Mouse (Mus musculus) adrenal gland, adult (tissue): ENCODE data around the gene Epp13.
"Not testable (repeated sequence)": the region's sequence is repeated elsewhere in the genome, so short reads cannot be mapped to it uniquely, and the experiment has no call there.

Experiments
- DNase-seq, 2 experiments: peaks; one replicate each; pipeline ENCODE4 v3.0.0; 2022 to 2023; ENCODE audit warnings: low spot score in 1 of 2; ENCODE audit not compliant: inconsistent age in 2 of 2

The Epp13 gene

DNA sequence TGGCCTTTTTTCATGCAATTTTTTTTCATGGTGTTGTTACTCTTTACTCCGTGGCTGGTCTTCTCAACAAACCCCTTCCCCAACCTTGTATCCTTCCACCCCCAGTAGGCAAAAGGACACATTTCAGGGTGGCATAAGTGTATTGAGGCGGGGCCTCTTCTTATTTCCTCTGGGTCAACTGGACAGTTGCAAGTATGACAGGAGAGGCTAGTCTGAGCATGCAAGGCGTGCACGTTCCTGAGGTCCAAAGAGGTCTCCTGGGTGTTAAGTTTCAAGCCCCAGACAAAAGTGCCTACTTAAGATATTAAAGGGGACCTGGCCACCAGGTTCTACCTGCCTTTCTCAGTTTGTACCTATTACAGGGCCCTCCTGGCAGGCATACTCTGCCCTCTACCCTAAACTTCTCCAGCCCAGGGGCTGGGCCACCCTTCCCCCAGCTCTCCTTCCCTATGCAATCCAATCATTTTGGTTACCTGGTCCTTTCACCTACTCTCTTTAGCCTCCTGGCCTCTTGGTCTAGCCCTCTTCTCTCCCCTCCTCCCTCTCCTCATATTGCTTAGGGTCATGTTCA lies 32.0 kb downstream of the Epp13 start:
- DNase-seq: peak; percentile 13 to 38

DNA sequence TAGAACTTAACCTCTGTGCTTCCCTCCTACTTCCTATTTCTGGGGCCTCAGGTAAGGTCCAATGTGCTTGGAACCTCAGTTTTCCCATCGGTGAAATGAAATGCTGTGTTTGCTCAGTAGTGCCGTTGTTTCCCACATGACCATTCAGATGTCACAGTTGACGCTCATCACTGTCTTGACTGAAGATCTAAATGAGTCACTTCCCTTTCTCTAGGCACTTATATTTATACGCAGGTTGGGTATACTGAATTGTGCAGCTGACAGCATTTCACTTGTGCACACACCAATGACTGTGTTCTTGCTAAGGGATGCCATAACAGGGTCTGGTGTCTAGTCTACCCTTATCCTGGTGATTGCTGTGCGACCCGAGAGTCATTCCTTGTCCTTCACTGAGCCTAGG lies 32.9 kb downstream of the Epp13 start:
- no peak for DNase-seq

DNA sequence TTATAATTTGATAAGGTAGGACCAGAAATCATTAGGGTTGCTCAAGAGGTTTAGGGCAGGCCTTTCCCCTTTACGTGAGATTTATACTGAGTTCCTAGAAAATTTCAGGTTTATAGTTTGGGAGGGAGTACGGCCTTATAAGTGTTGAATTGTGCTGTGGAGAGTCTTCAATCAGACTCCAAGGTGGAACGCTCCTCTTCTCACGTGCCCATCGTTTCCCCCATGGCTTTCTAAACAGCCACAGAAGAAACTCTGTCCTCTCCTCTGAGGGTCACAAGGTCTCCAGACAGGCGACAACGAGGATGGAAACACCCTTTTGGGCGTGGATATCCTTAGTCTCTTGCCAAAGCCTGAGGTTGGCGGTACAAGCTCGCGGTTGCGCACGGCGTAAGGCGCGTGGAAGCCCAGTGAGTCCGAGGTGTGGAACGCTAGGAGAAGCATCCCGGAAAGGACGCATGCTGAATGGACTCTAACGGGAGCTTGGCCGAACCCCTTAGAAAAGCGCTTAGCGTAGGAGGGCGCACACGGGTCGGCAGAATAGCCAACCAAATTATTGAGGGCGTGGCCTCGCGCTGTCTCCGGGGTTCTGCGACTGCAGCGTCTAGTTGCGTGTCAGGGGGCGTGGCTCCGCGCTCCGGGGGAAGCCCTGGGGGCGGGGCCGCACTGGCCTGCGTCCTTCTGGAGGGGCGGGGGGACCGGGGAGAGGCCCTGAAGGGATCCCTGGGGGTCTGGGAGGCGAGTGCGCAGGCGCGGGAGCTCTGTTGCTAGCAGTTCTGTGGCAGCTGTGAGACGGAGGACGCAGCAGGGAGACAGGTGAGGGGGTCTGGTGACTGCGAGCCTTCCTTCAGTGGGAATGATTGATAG lies 33.6 kb downstream of the Epp13 start, which contains the start of gene Zfp667:
Gene Zfp667 (plus strand): TSS at position 738 of the 864 bp plus-strand sequence.
- DNase-seq: peak; percentile 99

DNA sequence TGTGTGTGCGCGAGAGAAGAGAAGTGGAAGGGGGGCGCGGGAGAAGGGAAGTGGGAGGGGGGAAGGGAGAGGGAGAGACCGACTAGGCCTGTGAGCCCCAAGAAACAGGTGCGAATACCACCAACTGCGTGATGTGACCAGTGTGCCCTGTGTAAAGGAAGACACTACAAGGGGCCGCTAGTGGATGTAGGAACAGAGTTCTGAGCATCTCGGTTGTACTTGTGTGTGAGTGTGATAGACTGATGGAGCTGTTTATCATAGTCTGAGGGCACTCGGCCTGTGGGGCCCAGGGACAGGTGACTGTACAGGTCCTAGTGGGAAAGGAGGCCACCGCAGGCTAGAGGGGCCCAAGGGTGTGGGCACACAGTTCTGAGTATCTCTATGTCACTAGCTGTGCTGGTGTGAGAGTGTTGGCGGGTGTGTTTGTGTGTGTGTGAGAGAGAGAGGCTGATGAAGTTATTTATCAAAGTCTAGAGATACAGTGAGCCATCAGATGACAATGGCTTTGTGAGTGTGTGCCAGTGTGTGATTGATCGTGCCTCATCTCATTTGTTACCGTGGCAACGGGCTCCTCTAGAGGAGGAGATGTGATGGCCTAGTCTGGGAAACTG lies 34.5 kb downstream of the Epp13 start:
- DNase-seq: peak; percentile 37 to 65

DNA sequence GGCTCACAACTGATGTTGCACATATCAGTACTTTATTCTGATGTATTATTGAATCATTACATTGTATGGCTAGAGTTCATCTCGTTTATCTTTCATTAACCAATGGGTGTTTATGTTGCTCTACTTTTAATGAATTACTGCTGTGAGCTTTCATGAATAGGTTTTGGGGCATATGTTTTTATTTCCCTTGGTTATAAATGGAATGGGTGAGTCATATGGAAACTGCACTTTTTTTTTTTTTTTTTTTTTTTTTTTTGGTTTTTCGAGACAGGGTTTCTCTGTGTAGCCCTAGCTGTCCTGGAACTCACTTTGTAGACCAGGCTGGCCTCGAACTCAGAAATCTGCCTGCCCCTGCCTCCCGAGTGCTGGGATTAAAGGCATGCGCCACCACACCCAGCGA lies 38.6 kb downstream of the Epp13 start:
- not testable (repeated sequence) for DNase-seq

DNA sequence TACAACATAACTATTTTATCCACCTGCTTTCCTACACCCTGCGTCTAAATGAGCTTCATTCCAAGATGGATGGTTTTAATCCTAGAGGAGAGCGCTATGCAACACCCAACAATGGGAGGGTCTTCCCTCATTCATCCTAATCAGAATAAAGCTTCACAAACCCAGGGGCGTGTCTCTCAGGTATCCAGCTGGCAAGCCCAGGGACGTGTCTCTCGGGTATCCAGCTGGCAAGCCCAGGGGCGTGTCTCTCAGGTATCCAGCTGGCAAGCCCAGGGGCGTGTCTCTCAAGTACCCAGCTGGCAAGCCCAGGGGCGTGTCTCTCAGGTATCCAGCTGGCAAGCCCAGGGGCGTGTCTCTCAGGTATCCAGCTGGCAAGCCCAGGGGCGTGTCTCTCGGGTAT lies 48.3 kb downstream of the Epp13 start:
- DNase-seq: not testable (repeated sequence)

DNA sequence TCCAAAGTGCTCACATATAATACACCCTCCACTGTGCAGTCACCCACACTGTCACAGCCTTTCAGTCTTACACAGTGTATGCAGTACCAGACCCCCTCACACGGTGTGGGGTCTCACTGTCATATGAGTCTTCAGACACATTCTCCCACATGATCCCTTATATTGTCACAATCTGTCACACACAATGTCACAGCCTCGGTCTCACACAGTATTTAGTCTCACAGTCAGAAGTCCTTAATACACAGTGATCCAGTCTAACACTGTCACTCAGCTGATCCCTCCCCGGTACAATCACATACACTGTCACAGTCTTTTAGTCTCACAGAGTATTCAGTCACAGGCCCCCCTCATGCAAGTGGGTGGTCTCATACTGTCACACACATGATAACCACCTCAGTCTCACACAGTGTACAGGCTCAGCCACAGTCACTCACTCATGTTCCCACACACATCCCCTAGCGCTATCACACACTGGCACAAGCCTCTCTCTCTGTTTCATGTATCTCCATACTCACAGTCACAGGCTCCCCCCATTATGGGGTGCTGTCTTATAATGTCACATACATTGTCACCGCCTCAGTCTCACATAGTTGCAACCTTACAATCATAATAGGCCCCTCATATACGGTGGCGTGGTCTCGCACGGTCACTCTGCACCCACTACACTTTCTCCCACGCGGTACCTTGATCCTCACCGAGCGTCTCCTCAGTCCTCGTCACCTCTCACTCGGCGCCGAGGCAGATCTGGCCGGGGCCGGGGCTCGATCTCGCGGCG lies 78.1 kb downstream of the Epp13 start:
- no peak for DNase-seq

DNA sequence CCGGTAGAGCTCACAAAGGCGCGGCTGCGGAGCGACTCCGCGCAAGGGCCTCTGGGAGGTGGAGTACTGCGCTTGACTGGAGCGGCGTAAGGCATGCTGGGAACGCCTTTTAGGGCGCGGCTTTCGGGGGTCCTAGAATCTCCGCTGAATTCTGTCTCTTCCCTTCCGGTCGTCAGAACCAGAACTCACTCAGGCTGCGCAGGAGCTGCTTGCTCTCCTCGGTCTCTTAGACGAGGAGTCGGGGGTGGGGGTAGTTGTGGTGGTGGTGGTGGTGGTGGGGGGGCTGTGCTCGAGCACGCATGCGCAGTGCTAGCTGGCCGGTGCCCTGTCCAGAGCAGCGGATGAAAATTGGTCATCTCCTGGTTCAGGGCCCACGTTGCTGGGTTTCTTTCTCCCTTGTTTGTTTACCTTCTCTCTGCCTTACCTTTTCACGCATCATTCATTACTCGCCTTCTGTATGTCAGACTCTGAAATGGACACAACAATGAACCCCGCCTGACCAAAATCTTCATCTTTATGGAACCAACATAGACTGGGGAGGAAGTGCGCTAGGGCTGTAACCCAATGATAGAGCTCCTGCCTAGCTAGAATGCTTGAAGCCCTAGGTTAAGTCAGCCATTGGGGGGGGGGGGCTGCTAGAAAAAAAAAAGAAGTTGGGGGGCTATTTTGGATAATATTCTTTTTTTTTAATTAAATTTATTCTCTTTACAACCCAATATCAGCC lies 78.9 kb downstream of the Epp13 start, which contains the start of gene Zfp583:
Gene Zfp583 (minus strand): TSS at position 53 of the 724 bp plus-strand sequence.
- peak; percentile 88 to 96 for DNase-seq
